Comparison of ENCODE assay signal across 9 mouse cellular contexts in the genomic region with DNA sequence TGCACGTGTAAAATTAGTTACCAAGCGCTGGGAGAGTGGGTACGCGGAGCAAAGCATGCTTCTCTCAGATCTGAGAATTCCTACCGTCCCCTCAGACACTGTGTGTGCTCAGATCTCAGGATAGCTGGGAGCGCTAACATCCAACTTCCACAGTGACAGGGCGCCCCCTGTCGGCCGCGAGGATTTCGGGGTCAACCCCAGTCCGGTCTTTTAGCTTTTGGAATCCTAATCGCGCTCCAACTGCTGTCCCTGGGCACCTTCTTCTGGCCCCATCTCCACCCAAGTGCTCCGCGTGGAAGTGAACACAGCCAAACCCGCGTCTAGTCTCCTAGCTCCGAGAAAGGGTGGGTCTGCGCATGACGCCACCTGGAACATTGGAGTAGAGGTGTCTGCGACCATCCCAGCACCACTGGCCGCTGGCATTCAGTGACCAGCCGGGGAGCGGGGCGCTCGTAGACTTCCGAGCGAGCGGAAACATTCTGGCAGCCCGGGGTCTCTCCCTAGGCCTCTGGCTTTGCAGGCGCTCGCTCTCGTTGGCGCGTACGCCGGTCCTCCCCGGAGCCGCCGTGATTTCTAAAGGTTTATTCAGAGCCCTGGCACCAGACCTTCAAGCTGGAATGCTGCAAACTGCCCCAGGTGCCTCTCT. TPM values are rescaled to one million over a fixed set of nuclear protein-coding genes. Genes with fewer than 3 reads are reported as not detected.
DNase-seq lines count a peak whose midpoint lies in the region; ATAC-seq and TF ChIP-seq lines count a peak whose summit lies in the region.
"Had no signal": no experiment of that assay in that cellular context is flagged by ENCODE, and none has a peak within 500 bp of the region (broad histone marks: within the 10 kb centered on the region; RNA-seq: fewer than 3 reads in every experiment).

No protein-coding gene starts in this region.

- DNase-seq in gastrocnemius, adult 18-20 months (ENCODE audit: low spot score) = peak; percentile 35
- DNase-seq in gastrocnemius, postnatal 25 days = no peak
- DNase-seq in brain, embryonic 14.5 days (ENCODE audit: low read depth) = peak; percentile 78
- peak; percentile 78 for DNase-seq in liver, adult 2 months (ENCODE audit: extremely low read depth, low read depth, low spot score)
- DNase-seq in thymus, postnatal 25 days = peak; percentile 16

- peak; percentile 47 for ATAC-seq in forebrain, embryonic 16.5 days
- ATAC-seq in hindbrain, embryonic 16.5 days = peak; percentile 64
- 0 out of 2 replicates have a peak, but pooled peaks have one; percentile 19 for ATAC-seq in midbrain, embryonic 16.5 days

- H3K36me3 ChIP-seq in forebrain, embryonic 16.5 days (ENCODE audit: control insufficient read depth, insufficient read depth) = no peaks in the 10 kb centered on the region
- H3K36me3 ChIP-seq in hindbrain, embryonic 16.5 days (ENCODE audit: control insufficient read depth, insufficient read depth, low read length) = no peaks in the 10 kb centered on the region
- no peaks in the 10 kb centered on the region for H3K36me3 ChIP-seq in liver, adult 2 months (ENCODE audit: control insufficient read depth, insufficient read depth, low read length)
- no peaks in the 10 kb centered on the region for H3K36me3 ChIP-seq in midbrain, embryonic 16.5 days (ENCODE audit: control insufficient read depth, insufficient read depth, low read length)
- H3K36me3 ChIP-seq: G1E had no signal

- under 1% methylated on average over 41 of the region's 41 CpGs for WGBS in forebrain, embryonic 16.5 days
- WGBS in hindbrain, embryonic 16.5 days = under 1% methylated on average over 41 of the region's 41 CpGs
- WGBS in liver, adult 2 months = 1% methylated on average over 41 of the region's 41 CpGs
- under 1% methylated on average over 41 of the region's 41 CpGs for WGBS in midbrain, embryonic 16.5 days

- H3K79me2 ChIP-seq in liver, adult 2 months (ENCODE audit: control insufficient read depth, insufficient read depth, low read length) = peaks cover 15% of the 10 kb centered on the region

- TF ChIP-seq CTCF in brain, embryonic 14.5 days (IDR thresholded peaks at IDR 0.05; ENCODE audit: borderline replicate concordance, extremely low read depth, insufficient read depth, insufficient read length) = peak; percentile 76
- peak; percentile 85 for TF ChIP-seq CTCF in liver, adult 2 months (IDR thresholded peaks at IDR 0.05; ENCODE audit: low read depth, low read length)

- 0 out of 2 replicates have a peak overlapping the region, but pooled peaks have one; percentile 3 for H3K4me3 ChIP-seq in forebrain, embryonic 16.5 days (replicated peaks; ENCODE audit: low read length)
- peak overlapping the region; percentile 16 for H3K4me3 ChIP-seq in hindbrain, embryonic 16.5 days (ENCODE audit: low read length)
- H3K4me3 ChIP-seq in liver, adult 2 months (ENCODE audit: insufficient read depth, low read depth, low read length) = peak overlapping the region; percentile 61
- H3K4me3 ChIP-seq in midbrain, embryonic 16.5 days (ENCODE audit: low read depth, low read length) = peak overlapping the region; percentile 5; the same call in 1 of the 2 replicates

- no peak for TF ChIP-seq POLR2A in brain, embryonic 14.5 days (IDR thresholded peaks at IDR 0.05; ENCODE audit: borderline replicate concordance, extremely low read depth, insufficient read depth, insufficient read length, poor library complexity, severe bottlenecking)
- TF ChIP-seq POLR2A in liver, adult 2 months (IDR thresholded peaks at IDR 0.05; ENCODE audit: extremely low read depth, insufficient read depth, low read length) = no peak

- no peak overlapping the region for H3K9ac ChIP-seq in forebrain, embryonic 16.5 days (replicated peaks; ENCODE audit: low read depth, low read length)
- no peak overlapping the region for H3K9ac ChIP-seq in hindbrain, embryonic 16.5 days (ENCODE audit: low read depth, low read length)
- H3K9ac ChIP-seq in liver, adult 2 months (ENCODE audit: low read depth, low read length) = peak overlapping the region; percentile 79
- no peak overlapping the region for H3K9ac ChIP-seq in midbrain, embryonic 16.5 days (ENCODE audit: low read depth, low read length)

- peaks cover 82% of the 10 kb centered on the region for H3K27me3 ChIP-seq in forebrain, embryonic 16.5 days (replicated peaks; ENCODE audit: control insufficient read depth, insufficient read depth, low read length)
- H3K27me3 ChIP-seq in hindbrain, embryonic 16.5 days (replicated peaks; ENCODE audit: control insufficient read depth, insufficient read depth, low read length) = peaks cover 78% of the 10 kb centered on the region
- no peaks in the 10 kb centered on the region for H3K27me3 ChIP-seq in liver, adult 2 months (ENCODE audit: control insufficient read depth, insufficient read depth, low read length)
- H3K27me3 ChIP-seq in midbrain, embryonic 16.5 days (ENCODE audit: control insufficient read depth, insufficient read depth, low read depth, low read length) = peaks cover 74% of the 10 kb centered on the region

- H3K4me1 ChIP-seq in forebrain, embryonic 16.5 days (replicated peaks; ENCODE audit: control insufficient read depth, insufficient read depth, low read length) = peaks cover 15% of the 10 kb centered on the region
- H3K4me1 ChIP-seq in hindbrain, embryonic 16.5 days (ENCODE audit: control insufficient read depth, insufficient read depth, low read depth, low read length) = peaks cover 2% of the 10 kb centered on the region
- H3K4me1 ChIP-seq in liver, adult 2 months (ENCODE audit: control insufficient read depth, insufficient read depth, low read length) = peaks cover 10% of the 10 kb centered on the region
- peaks cover 2% of the 10 kb centered on the region for H3K4me1 ChIP-seq in midbrain, embryonic 16.5 days (ENCODE audit: control insufficient read depth, insufficient read depth, low read length)

- peak overlapping the region; percentile 17; the same call in 1 of the 2 replicates for H3K4me2 ChIP-seq in forebrain, embryonic 16.5 days (ENCODE audit: low read length)
- H3K4me2 ChIP-seq in hindbrain, embryonic 16.5 days (ENCODE audit: low read length) = peak overlapping the region; percentile 24; the same call in 1 of the 2 replicates
- H3K4me2 ChIP-seq in midbrain, embryonic 16.5 days (ENCODE audit: low read length) = peak overlapping the region; percentile 10

- no peaks in the 10 kb centered on the region for H3K9me3 ChIP-seq in forebrain, embryonic 16.5 days (ENCODE audit: control insufficient read depth, low read length)
- H3K9me3 ChIP-seq in hindbrain, embryonic 16.5 days (ENCODE audit: control insufficient read depth, low read length) = no peaks in the 10 kb centered on the region
- no peaks in the 10 kb centered on the region for H3K9me3 ChIP-seq in midbrain, embryonic 16.5 days (replicated peaks; ENCODE audit: control insufficient read depth, low read length, poor library complexity, severe bottlenecking)

- no peak overlapping the region for H3K27ac ChIP-seq in forebrain, embryonic 16.5 days (ENCODE audit: low read length)
- no peak overlapping the region for H3K27ac ChIP-seq in hindbrain, embryonic 16.5 days (ENCODE audit: low read depth, low read length)
- H3K27ac ChIP-seq in liver, adult 2 months (replicated peaks; ENCODE audit: insufficient read depth, low read depth, low read length) = peak overlapping the region; percentile 62
- H3K27ac ChIP-seq in midbrain, embryonic 16.5 days (ENCODE audit: low read length) = no peak overlapping the region

RNA-seq across cellular contexts. Expression of gene Foxa2, which starts 1.8 kb away (rescaled TPM):
- not detected for total RNA-seq in gastrocnemius, adult 18-20 months (2021)
- not detected for total RNA-seq in gastrocnemius, postnatal 25 days (2021)
- 7.3 and 10.0 TPM in 2 replicates for polyA plus RNA-seq in brain, embryonic 14.5 days (2012; rRNA removed)
- 0.11 TPM in 1 of 2 replicates, not detected in the other for polyA plus RNA-seq in forebrain, embryonic 16.5 days (2015; fragmentation: Nextera tagmentation; extraction: Ambion mirVana)
- polyA plus RNA-seq in hindbrain, embryonic 16.5 days (2015; fragmentation: Nextera tagmentation; extraction: Ambion mirVana) = 0.75 and 1.2 TPM in 2 replicates
- total RNA-seq in liver, adult 2 months (2014; rRNA removed) = 11.2 and 14.2 TPM in 2 replicates
- polyA plus RNA-seq in liver, adult 2 months (2012; rRNA removed) = 66.4 and 103 TPM in 2 replicates
- 1.9 and 4.1 TPM in 2 replicates for polyA plus RNA-seq in midbrain, embryonic 16.5 days (2015; fragmentation: Nextera tagmentation; extraction: Ambion mirVana)
- polyA plus RNA-seq: G1E had no signal

Comparison
In these comparisons a context has a peak if more than half of its experiments do, and no peak if none do; other contexts are left out.
1. H3K4me3 ChIP-seq: peak in every context shown above with its lines; median percentile 61 in liver, adult 2 months; 16 in hindbrain, embryonic 16.5 days; 5 in midbrain, embryonic 16.5 days; 3 in forebrain, embryonic 16.5 days.